Mouse (Mus musculus): ENCODE data around the gene Epha6.

The Epha6 gene

GRCm38 (mm10) chr16:59683434-59683833 is 921.9 kb downstream of the Epha6 start:
- peak; percentile 30 for DNase-seq (ENCODE audit: extremely low read depth, low read depth)

DNA sequence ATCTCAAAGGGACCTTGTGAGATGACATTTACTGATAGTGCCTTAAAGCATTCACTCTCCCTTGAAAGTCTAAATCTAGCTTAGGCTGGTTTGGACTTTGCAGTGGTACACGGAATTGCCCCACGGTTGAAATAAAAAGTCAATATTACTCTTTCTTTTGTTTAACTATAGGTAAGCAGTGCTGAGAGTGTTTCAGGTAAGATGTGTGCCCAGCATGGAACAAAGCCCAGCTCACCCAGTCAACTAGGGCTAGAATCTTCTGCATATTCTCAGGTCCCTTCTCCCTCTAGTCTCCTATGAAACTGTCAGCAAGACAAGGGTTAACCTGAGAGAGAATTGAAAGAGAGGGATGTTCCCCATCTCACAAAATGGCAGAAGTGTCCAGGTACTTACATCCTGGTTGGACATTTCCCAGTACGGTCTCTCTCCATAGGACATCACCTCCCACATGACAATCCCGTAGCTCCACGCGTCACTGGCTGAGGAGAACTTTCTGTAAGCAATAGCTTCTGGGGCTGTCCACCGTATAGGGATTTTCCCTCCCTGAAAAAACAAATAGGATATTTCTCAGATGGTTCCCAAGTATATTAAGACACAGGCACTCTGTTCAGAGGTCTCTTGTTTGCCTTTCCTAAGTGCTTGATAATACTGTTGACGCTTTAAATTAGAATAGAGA is 923.0 kb downstream of the Epha6 start:
- DNase-seq (ENCODE audit: extremely low read depth, low read depth): no peak

DNA sequence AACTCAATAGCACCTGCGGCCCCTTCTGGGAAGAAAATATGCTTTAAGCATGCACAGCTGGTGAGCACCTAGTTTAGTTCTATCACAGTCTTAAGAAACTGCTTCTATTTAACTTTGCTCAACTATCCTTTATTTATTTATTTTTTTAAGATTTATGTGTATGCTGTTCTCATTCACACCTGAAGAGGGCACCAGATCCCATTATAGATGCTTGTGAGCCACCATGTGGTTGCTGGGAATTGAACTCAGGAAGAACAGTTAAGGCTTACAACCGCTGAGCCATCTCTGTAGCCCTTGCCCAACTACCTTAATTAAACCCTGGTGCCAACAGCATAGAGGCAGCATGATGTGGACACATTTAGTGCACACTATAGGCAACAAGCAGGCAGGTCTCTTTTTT is 938.4 kb downstream of the Epha6 start:
- DNase-seq (ENCODE audit: extremely low read depth, low read depth): no peak

GRCm38 (mm10) chr16:59643766-59644165 is 961.6 kb downstream of the Epha6 start:
- DNase-seq (ENCODE audit: extremely low read depth, low read depth): no peak

DNA sequence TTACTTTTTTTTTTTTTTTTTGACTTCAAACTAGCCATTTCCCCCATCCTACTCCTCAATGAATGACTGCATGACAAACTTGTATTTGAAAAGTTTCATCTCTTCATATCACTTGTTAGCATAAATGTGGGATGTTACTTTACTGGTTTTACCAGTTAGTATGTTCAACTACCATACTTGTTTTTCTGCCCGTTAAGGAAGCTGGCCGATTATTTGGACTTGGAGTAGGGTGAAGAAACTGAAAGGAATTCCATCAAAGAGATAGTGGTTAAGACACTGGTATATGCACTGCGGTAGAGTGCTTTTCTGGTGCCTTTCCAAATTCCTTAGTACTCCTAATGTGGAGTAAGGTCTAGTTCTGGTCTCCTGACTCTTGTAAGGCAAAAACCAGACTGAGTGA is 965.3 kb downstream of the Epha6 start:
- no peak for DNase-seq (ENCODE audit: extremely low read depth, low read depth)

DNA sequence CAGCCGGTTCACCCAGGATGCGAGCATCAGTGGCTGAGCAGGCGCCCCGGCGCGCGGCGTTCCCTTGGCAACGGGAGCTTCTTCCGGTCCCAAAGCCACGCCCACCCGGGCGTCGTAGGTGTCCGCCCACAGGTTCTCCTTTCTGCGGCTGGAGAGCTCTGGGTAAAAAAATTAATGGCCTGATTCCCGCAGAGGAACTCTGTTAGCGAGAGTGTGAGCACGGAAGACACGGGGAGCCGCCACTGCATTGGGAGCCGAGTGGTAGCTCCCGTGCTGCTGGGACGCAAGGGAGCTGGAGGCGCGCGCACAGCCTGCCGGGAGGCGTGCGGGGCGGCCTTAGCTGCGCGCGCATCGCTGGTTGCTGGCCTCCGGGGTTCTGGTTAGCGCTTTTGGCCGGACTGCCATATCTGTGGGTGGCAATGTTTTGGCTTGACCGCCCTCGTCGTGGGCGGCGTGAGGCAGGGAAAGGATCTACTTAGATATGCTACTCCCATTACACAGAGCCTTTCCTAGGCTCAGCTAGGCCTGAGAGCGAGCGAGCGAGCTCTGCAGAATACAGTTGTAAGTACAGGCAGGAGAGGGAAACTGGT is 966.1 kb downstream of the Epha6 start, which contains the start of gene Arl6:
Gene Arl6, minus strand, starts transcription at position 290 of the 590 bp plus-strand sequence.
- DNase-seq (ENCODE audit: extremely low read depth, low read depth): no peak

DNA sequence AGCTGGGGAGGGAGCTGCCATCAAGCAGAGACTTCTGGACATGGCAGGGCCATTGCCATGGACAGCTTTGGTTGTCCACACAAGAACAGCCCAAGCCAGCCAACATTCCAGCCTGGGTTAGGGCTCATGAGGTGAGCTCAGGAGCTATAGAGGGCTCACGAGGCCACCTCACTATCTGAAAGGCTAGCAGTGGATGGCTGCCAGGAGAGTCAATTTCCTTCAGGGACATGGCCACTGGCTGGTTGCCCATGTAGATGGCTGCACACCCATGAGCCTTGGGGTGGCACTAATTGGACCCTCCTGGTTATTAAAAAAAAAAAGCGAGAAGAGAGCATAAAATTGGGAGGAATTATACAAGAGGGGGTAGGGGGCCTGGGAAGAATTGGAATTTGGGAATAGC is 970.7 kb downstream of the Epha6 start:
- DNase-seq (ENCODE audit: extremely low read depth, low read depth): no peak

DNA sequence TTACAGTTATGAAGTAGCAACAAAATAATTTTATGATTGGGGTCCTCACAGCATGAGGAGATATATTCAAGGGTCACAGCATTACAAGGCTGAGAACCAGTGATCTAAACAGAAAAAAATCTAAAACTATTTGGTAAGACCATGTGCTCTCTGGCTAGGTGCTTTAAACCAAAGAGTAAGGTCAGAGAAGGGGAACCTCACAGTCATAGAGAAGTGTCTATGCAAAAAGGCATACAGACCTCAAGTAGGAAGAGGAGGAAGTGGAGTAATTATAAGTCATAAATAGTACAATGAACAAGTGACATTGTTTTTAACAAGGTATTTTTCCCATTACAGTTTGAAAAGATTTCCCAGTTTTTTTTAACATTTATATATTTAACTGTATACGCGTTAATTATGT is 983.8 kb downstream of the Epha6 start:
- DNase-seq (ENCODE audit: extremely low read depth, low read depth): no peak

GRCm38 (mm10) chr16:59617167-59617566 is 988.2 kb downstream of the Epha6 start:
- DNase-seq (ENCODE audit: extremely low read depth, low read depth): peak; percentile 32

DNA sequence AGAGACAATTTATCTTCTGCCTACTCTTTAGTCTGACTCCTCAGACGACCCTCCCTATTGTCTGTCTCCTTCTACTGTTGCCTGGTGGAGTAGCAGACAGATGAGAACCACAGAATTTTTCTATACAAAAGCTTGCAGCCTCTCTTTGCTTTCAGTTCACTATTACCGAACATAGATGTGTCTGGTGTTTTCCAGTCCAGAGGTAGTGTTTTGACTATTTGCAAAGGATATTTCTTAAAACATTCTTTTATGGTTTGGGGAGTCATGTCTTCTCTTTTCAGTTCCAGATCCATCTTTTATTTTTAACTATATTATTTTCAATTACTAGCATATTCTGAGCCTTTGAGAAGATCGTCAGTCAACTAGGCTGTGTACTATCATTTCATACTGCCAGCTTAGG is 989.7 kb downstream of the Epha6 start:
- DNase-seq (ENCODE audit: extremely low read depth, low read depth): no peak

- no peak for DNase-seq (ENCODE audit: extremely low read depth, low read depth)
These were observed 994.6 kb downstream of the Epha6 start for GRCm38 (mm10) chr16:59610750-59611149.

DNA sequence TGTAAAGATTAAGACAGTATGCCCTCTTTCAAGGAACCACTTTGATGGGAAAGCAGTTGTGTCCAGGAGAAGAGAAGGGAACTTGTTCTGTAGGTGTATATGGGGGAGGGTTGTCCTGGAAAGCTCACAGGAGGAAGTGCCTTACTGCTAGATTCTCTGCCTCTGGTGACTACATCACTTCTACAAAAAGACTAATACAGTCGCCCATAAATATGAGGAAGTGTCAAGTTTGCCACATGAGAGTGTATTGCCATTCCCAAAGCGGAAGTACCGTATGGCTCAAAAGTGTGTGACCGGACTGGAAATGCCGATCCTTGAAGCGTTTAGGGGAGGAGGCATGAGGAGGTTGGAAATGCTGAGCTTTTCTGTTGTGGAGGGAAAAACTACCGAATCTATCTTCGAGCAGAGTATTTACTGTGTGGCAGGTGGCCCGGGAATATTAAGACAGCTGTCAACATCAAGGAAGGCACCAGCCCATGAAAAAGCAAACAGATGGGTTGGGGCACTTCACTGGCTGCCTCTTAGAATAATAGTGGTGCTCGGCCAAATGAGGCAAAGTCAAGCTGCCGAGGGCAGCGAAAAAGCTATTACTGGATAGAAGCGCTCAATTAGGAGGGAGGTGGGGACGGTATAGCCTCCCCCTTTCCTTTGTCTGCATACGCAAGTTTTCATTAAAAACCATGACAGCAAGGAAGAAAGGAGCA is 1001.1 kb downstream of the Epha6 start:
- DNase-seq (ENCODE audit: extremely low read depth, low read depth): no peak

Measured in MEL-GATA-1-ER (cell line).